Mouse (Mus musculus): ENCODE results near the gene 1700028J19Rik. TPM values are rescaled to one million over a fixed set of nuclear protein-coding genes. Genes with fewer than 3 reads are reported as not detected.

The 1700028J19Rik gene
- polyA plus RNA-seq, 1 experiment from 2014 or later, result 1.0 TPM

- peak overlapping the region; percentile 92 for H3K27ac ChIP-seq (ENCODE audit: low read length)
- peak overlapping the region; percentile 93 for H3K9ac ChIP-seq (replicated peaks; ENCODE audit: low read depth)
- peak; percentile 66 for DNase-seq (ENCODE audit: low spot score)
- H3K4me3 ChIP-seq (ENCODE audit: low read depth, low read length), result peak overlapping the region; percentile 81
- ATAC-seq, result peak; percentile 42
- H3K4me2 ChIP-seq (replicated peaks; ENCODE audit: low read depth, low read length), result peak overlapping the region; percentile 74
- 6% methylated on average over 20 of the region's 23 CpGs for WGBS
- H3K4me1 ChIP-seq (ENCODE audit: insufficient read depth, low read depth, low read length), result peaks cover 7% of the 10 kb centered on the region; the same call in 1 of the 2 replicates
- TF ChIP-seq CTCF (IDR thresholded peaks at IDR 0.05) (no peak), EP300 (IDR thresholded peaks at IDR 0.05) (no peak)
- no peaks in the 10 kb centered on the region for H3K9me3 ChIP-seq (ENCODE audit: low read length)
- no peaks in the 10 kb centered on the region for H3K27me3 ChIP-seq (replicated peaks; ENCODE audit: insufficient read depth, low read length)
- no peaks in the 10 kb centered on the region; the same call in 1 of the 2 replicates for H3K36me3 ChIP-seq (ENCODE audit: insufficient read depth, low read length)
These were observed 532 bp upstream of the 1700028J19Rik start for GRCm38 (mm10) chr7:44246984-44247470.

- Histone ChIP-seq H3K27me3 (replicated peaks; ENCODE audit: insufficient read depth, low read length) (no peaks in the 10 kb centered on the region), H3K4me3 (ENCODE audit: low read depth, low read length) (no peak overlapping the region), H3K4me1 (ENCODE audit: insufficient read depth, low read depth, low read length) (peaks cover 7% of the 10 kb centered on the region; the same call in 1 of the 2 replicates), H3K9me3 (ENCODE audit: low read length) (no peaks in the 10 kb centered on the region), H3K36me3 (ENCODE audit: insufficient read depth, low read length) (no peaks in the 10 kb centered on the region), H3K27ac (ENCODE audit: low read length) (no peak overlapping the region), H3K4me2 (replicated peaks; ENCODE audit: low read depth, low read length) (no peak overlapping the region), H3K9ac (replicated peaks; ENCODE audit: low read depth) (no peak overlapping the region)
- DNase-seq (ENCODE audit: low spot score), result no peak
- TF ChIP-seq EP300 (IDR thresholded peaks at IDR 0.05) (no peak), CTCF (IDR thresholded peaks at IDR 0.05) (no peak)
- ATAC-seq, result no peak
- 44% methylated on average over 1 of the region's 1 CpGs for WGBS
These were observed 2.4 kb downstream of the 1700028J19Rik start for GRCm38 (mm10) chr7:44244080-44244479.

GRCm38 (mm10) chr7:44241163-44241562 is 5.3 kb downstream of the 1700028J19Rik start:
- H3K4me1 ChIP-seq (ENCODE audit: insufficient read depth, low read depth, low read length), result peaks cover 7% of the 10 kb centered on the region; the same call in 1 of the 2 replicates
- WGBS, result 55% methylated on average over 2 of the region's 2 CpGs
- no peak overlapping the region for H3K4me3 ChIP-seq (ENCODE audit: low read depth, low read length)
- no peak for TF ChIP-seq CTCF (IDR thresholded peaks at IDR 0.05)
- no peak for TF ChIP-seq EP300 (IDR thresholded peaks at IDR 0.05)
- H3K9ac ChIP-seq (replicated peaks; ENCODE audit: low read depth), result no peak overlapping the region
- no peak overlapping the region for H3K27ac ChIP-seq (ENCODE audit: low read length)
- H3K4me2 ChIP-seq (replicated peaks; ENCODE audit: low read depth, low read length), result no peak overlapping the region
- DNase-seq (ENCODE audit: low spot score), result no peak
- no peaks in the 10 kb centered on the region for H3K36me3 ChIP-seq (ENCODE audit: insufficient read depth, low read length)
- no peaks in the 10 kb centered on the region for H3K9me3 ChIP-seq (ENCODE audit: low read length)
- H3K27me3 ChIP-seq (replicated peaks; ENCODE audit: insufficient read depth, low read length), result no peaks in the 10 kb centered on the region
- no peak for ATAC-seq

DNA sequence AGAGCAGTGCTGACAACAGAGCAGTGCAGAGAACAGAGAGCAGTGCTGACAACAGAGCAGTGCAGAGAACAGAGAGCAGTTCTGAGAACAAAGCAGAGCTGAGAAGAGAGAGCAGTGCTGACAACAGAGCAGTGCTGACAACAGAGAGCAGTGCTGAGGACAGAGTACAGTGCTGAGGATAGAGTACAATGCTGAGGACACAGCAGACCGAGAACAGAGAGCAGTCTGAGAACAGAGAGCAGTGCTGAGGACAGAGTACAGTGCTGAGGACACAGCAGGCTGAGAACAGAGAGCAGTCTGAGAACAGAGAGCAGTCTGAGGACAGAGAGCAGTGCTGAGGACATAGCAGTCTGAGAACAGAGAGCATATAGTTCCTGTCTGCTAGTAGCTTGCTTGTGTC is 5.8 kb downstream of the 1700028J19Rik start:
- no peaks in the 10 kb centered on the region for H3K27me3 ChIP-seq (replicated peaks; ENCODE audit: insufficient read depth, low read length)
- ATAC-seq (no peak), DNase-seq (ENCODE audit: low spot score) (no peak)
- peaks cover 4% of the 10 kb centered on the region; the same call in 1 of the 2 replicates for H3K4me1 ChIP-seq (ENCODE audit: insufficient read depth, low read depth, low read length)
- TF ChIP-seq CTCF (IDR thresholded peaks at IDR 0.05), result no peak
- no peak for TF ChIP-seq EP300 (IDR thresholded peaks at IDR 0.05)
- no peak overlapping the region for H3K9ac ChIP-seq (replicated peaks; ENCODE audit: low read depth)
- H3K4me2 ChIP-seq (replicated peaks; ENCODE audit: low read depth, low read length), result no peak overlapping the region
- no peaks in the 10 kb centered on the region for H3K9me3 ChIP-seq (ENCODE audit: low read length)
- 41% methylated on average over 1 of the region's 1 CpGs for WGBS
- no peak overlapping the region for H3K4me3 ChIP-seq (ENCODE audit: low read depth, low read length)
- H3K27ac ChIP-seq (ENCODE audit: low read length), result no peak overlapping the region
- H3K36me3 ChIP-seq (ENCODE audit: insufficient read depth, low read length), result no peaks in the 10 kb centered on the region

- no peak for ATAC-seq
- no peak for TF ChIP-seq CTCF (IDR thresholded peaks at IDR 0.05)
- TF ChIP-seq EP300 (IDR thresholded peaks at IDR 0.05), result no peak
- Histone ChIP-seq H3K27ac (ENCODE audit: low read length) (no peak overlapping the region), H3K27me3 (replicated peaks; ENCODE audit: insufficient read depth, low read length) (no peaks in the 10 kb centered on the region), H3K4me1 (ENCODE audit: insufficient read depth, low read depth, low read length) (no peaks in the 10 kb centered on the region), H3K4me3 (ENCODE audit: low read depth, low read length) (no peak overlapping the region), H3K36me3 (ENCODE audit: insufficient read depth, low read length) (no peaks in the 10 kb centered on the region), H3K9me3 (ENCODE audit: low read length) (no peaks in the 10 kb centered on the region), H3K4me2 (replicated peaks; ENCODE audit: low read depth, low read length) (no peak overlapping the region), H3K9ac (replicated peaks; ENCODE audit: low read depth) (no peak overlapping the region)
- 46% methylated on average over 2 of the region's 2 CpGs for WGBS
- DNase-seq (ENCODE audit: low spot score), result no peak
These were observed 6.6 kb downstream of the 1700028J19Rik start for GRCm38 (mm10) chr7:44239913-44240312.

DNA sequence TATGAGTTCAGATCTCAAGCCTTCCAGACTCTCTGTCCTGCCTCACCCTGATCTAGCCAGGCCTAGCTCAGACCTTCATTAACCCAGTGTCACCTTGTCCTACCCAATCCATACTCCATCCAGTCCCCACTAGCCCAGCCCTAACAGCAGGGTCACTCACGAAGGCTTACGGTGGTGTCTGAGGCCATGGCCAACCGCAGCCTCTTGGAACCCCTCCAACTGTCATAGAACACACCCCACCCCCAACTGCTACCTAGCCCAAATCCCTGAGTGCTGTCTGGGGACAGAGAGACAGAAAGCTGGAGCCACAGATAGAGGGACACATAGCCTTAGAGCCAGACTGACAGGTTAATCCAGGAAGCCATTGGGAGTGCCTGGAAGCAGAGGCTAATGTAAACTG is 10.6 kb downstream of the 1700028J19Rik start, which contains the start of gene Gm36864:
Gene Gm36864, plus strand, starts transcription at position 269 of the 400 bp plus-strand sequence.
- no peaks in the 10 kb centered on the region for H3K27me3 ChIP-seq (replicated peaks; ENCODE audit: insufficient read depth, low read length)
- ATAC-seq, result no peak

More for the DNA sequence above, 10.6 kb downstream of the 1700028J19Rik start, which contains the start of gene Gm36864:
- no peak within 1 kb of the TSS for H3K9ac ChIP-seq (replicated peaks; ENCODE audit: low read depth)
- no peak within 1 kb of the TSS for H3K4me3 ChIP-seq (ENCODE audit: low read depth, low read length)
- DNase-seq (ENCODE audit: low spot score), result no peak
- H3K9me3 ChIP-seq (ENCODE audit: low read length), result no peaks in the 10 kb centered on the region
- H3K4me1 ChIP-seq (ENCODE audit: insufficient read depth, low read depth, low read length), result no peaks in the 10 kb centered on the region
- H3K27ac ChIP-seq (ENCODE audit: low read length), result no peak within 1 kb of the TSS
- no peak within 1 kb of the TSS for H3K4me2 ChIP-seq (replicated peaks; ENCODE audit: low read depth, low read length)
- WGBS, result 75% methylated on average over 3 of the region's 3 CpGs
- H3K36me3 ChIP-seq (ENCODE audit: insufficient read depth, low read length), result no peaks in the 10 kb centered on the region
- TF ChIP-seq CTCF (IDR thresholded peaks at IDR 0.05) (no peak), EP300 (IDR thresholded peaks at IDR 0.05) (no peak)
